Mouse (Mus musculus) left cerebral cortex, postnatal 4 days (tissue): ENCODE results near the gene Gm14403. TPM values are rescaled to one million over a fixed set of nuclear protein-coding genes. Genes with fewer than 3 reads are reported as not detected.
"Not testable (repeated sequence)": the region's sequence is repeated elsewhere in the genome, so short reads cannot be mapped to it uniquely, and the experiment has no call there.

Experiments used
- DNase-seq: peaks from one replicate; pipeline ENCODE4 v3.0.0-alpha.2; 2022
- intact Hi-C: fragments of 180-260 bp; cut with DNase I; formaldehyde crosslinking; loops from one replicate; pipeline ENCODE4 v1.15.1; 2025
- total RNA-seq, 2 experiments: library from RNA; stranded (reverse); gene quantifications; 2 replicates each; pipeline ENCODE4 v1.2.3; 2021

Gene Gm14403
- total RNA-seq, 2 experiments from 2014 or later, result 19.2 TPM

- DNase-seq, intact Hi-C loops: not testable (repeated sequence)
These were observed 57.2 kb downstream of the Gm14403 start for GRCm38 (mm10) chr2:177555261-177555660.

Other genes starting within 250 kb of the Gm14403 start
- gene Gm14409, start 231.2 kb upstream of the Gm14403 start, total RNA-seq, result under 1 TPM; 0.46 to 0.80 TPM
- under 1 TPM; 0.76 to 0.89 TPM for gene Gm14412, start 173.9 kb upstream of the Gm14403 start, total RNA-seq
- gene Gm14418, start 99.9 kb upstream of the Gm14403 start, total RNA-seq, result 10 to 100 TPM; 21.5 to 21.8 TPM
- gene Zfp970, start 33.5 kb upstream of the Gm14403 start, total RNA-seq, result 10 to 100 TPM; 15.0 to 18.8 TPM
- gene Gm14406, start 80.0 kb downstream of the Gm14403 start, total RNA-seq, result not detected